Mouse (Mus musculus): ENCODE measurements around the gene Prickle2.

Gene Prickle2

DNA sequence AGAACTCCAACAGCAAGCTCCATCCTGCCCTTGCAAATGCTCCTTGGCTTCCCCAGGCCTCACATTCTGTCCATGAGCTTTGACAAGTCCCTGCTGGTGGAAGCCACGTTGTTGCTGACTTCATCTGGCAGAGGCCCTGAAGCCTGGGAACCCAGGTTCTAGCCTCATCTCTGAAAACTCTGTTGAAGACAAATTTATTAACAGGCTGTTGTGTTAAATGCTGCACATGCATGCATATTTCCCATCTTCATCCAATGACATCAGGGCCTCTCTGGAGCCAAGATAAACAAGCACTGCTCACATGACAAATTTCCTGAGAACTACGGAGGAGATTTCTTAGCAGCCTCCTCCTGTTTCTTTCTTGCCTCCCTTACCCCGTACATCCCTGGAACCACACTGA is 259.3 kb downstream of the Prickle2 start:
- DNase-seq (ENCODE audit: low read depth, low spot score): no peak

DNA sequence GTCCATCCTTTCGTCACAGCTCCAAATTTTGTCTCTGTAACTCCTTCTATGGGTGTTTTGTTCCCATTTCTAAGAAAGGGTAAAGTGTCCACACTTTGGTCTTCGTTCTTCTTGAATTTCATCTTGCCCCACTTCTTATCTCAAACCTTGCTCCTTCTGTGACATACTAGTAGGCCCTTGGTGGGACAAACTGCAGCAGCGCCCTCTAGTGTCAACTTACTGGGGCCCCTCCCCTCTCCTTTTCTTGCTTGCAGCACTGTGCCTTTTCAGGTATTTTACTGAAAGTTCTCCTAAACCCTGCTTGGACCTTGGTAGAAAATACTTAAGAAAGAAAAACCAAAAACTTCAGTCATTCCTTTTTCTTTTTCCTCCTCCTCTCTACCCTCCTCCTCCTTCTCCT is 264.8 kb downstream of the Prickle2 start:
- DNase-seq (ENCODE audit: low read depth, low spot score): no peak

DNA sequence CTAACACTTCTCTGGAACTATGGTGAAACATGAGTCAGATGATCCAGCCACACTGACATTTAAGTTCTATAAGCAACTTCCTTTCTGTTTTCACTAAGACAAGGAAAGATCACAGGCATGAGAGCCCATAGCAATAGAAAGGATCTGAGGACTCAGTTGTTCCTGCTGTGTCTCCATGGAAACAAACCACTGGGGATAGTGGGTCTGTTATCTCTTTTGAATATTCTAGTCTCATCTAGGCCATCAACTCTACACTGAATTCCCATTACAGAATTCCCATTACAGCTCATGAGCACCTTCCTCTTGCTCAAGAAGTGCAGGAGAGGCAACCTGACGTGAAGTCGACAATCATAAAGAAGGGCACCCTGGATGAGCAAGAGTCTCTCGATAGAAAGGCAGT is 265.7 kb downstream of the Prickle2 start:
- no peak for DNase-seq (ENCODE audit: low read depth, low spot score)

DNA sequence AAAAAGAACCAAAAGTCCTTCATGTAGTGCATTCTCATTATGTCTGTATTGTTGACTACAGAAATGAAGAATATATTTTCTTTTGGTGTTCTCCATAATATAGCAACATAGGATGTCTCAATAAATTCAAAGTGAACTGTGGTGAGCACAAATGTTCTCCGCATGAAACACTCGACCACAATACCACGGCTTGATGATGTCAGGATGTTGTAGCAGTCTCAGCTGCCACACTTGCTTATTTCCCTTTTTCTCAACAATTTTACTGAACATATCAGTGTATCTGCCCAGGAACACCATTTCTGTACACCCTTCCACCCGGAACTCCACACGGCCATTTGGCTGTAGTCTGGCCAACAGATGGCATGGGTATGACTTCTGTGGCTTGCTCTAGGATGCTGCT is 273.8 kb downstream of the Prickle2 start:
- no peak for DNase-seq (ENCODE audit: low read depth, low spot score)

DNA sequence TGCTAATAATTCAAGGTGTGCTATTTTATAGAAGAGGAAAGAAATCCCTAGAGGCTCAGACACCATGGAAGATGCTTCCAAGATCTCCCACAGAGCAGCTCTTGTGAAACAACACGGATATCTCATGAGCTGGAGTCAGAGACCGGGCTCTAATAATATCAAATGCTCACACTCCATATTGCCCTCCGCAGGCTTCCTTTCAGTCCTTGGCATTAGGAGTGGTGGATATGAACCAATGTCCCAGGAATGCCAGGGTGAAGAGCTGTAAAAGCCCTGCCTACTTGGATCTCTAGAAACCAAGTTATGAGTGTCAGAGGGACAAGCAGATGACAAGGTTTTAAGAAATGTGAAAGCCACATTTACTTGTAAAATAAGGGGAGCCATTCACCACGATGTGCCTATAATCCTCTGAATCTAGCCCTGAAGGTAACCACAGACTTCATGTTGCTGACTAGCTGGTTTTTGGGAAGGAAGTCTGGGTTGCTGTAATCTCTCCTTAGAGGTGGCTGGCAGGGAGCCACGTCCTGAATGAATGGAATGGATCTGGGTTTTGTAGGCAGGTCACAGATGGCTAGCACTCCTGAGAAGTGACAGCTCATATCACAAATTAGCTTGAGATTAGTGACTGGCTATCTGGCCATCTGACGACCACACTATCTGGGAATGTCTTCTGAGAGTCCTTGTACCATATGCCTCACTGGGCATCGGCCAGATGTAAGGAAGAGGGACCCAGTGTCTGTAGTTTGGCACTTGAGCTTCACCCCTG is 278.4 kb downstream of the Prickle2 start:
- DNase-seq (ENCODE audit: low read depth, low spot score): no peak

DNA sequence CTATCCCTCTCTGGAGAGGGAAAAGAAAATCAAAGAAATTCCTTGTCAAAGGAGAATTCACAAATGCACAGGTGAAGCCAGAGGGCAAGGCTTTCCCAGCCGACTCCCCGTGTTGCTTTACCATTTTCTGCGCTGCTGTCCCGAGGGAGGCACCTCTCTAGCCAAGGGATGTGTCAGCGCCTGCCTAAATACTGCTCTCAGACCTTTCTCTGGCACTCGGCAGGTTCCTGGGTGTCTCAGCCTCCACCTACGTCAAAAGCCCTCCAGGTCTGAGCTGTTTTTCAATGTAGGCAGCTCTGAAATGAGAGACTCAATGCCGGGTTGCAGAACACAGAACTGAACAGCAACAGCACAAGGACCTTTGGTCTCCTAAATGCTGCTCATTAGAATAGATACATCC is 280.1 kb downstream of the Prickle2 start:
- no peak for DNase-seq (ENCODE audit: low read depth, low spot score)

DNA sequence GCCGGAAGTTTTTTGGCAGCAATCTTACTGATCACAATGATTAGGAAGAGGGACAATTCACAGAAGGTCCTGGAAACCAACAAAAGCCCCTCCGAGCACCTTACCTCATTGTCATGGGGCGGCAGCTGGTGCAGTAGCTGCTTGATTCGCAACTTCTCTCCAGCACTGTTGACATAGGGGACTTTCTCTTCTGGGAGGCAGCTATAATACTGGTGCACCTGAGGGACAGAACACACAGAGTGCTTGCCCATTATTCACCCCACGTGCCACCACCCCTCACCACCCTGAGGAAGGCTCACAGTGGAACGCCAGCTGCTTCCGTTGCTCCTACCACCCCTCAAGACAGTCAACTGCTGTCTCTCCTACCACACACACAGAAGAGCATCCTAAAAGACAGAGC is 280.5 kb downstream of the Prickle2 start:
- DNase-seq (ENCODE audit: low read depth, low spot score): no peak

DNA sequence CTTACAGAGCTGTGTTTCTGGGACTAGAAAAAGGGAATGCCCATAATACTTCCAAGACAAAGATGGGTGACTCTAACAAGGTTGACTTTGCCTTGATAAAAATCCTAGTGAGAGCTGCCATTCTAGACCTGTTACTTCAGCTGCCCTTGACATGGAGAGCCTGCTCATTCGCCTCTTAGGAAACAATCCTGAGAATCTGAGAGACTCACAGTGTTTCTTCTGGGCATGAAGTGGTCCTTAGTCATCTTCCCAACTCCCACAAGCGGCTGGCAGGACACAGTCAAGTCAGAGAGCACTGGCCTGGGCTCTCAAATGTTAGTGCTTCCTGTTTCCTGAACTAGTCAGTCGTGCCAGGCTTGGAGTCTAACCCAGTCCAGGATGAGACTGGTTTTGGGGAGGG is 281.0 kb downstream of the Prickle2 start:
- DNase-seq (ENCODE audit: low read depth, low spot score): no peak

DNA sequence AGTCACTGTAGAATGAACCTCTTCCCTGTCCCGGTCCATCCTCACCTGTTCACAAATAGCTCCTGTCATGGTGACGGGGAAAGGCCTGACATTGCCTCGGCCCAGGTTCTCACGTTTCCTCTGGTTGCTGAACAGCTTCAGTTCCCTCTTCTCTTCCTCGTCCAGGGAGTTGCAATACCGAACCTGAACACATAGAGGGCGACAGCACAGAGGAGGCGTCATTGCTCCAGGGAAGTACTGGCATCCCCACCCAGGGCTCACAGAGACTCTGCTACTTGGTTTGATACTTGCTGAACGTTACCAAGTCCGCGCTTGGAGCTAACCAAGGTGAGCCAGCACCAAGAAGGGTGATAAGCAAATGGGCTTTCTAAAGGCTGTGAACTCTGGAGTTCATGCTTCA is 283.7 kb downstream of the Prickle2 start:
- no peak for DNase-seq (ENCODE audit: low read depth, low spot score)

DNA sequence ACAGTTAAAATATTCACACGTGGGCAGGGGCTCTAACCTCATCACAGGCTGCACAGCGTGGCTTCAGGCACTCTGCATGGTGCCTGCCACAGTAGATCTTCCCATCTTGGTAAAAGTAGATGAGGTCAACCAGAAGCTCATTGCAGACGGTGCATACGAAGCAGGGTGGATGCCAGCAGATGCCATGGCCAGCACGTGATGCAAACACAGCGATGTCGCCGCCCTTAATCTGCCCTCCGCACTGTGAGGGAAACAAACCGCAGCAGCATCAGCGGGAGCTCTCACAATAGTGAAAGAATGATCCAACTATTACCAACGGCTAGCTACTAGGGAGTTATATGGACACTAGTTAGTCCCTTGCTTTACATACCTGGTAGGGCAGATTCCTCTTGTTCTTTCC is 285.8 kb downstream of the Prickle2 start:
- DNase-seq (ENCODE audit: low read depth, low spot score): no peak

DNA sequence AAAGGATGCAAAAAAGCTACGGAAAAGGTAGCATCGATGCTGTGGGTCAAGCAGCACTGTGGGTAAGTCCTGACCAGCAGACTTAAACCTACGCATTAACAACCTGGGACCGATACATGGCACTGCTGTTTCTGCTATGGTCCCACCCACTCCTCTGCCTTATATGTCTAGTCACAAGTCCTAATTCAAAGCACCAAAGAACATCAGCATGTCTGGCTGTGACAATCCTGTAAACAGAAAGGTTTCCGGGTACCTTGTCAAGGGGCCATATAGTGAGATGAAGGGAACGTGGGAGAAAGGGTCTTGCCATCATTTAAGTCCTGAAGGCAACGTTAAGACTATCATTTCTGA is 290.6 kb downstream of the Prickle2 start:
- DNase-seq (ENCODE audit: low read depth, low spot score): no peak

DNA sequence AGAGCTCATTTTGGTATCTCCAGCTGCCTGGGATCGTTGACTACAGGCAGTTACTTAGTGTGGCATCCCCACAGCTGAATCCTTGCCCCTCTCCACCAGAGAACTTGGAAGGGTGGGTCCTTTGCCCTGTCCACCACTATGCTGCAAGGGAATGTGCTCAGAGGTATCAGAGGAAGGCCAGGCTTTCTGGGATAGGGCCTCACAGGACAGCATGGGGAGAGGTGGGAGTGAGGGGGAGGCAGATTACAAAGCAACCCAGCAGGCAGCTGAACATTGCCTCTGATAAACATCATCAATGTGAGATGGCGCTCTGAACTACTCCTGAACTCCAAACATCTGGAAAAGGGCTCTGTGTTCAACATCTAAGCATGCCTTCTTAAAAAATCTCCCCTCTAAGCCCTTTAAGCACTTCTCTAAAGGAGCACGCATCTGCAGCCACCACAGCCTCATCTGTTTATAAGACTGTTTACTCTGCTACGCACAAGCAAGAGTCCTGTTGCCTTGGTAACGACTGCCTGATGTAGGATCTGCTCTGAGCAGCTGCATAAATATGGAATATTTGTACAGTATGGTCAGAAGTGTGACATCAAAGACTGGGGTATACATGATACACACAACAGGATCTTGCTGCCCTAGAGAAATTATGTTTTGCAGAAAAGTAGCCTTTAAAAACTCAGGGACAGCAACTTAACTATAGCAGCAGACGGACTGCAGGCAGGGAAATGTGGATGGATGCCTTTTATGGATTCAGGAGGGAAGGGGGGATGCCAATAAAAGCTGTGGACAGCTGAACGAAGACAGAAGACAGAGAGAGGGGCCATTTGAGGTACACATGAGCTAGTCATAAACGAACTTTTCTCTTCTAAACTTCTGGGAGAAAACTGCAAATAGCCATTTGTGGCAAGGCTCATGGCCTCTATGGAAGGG is 291.2 kb downstream of the Prickle2 start:
- DNase-seq (ENCODE audit: low read depth, low spot score): peak; percentile 39

DNA sequence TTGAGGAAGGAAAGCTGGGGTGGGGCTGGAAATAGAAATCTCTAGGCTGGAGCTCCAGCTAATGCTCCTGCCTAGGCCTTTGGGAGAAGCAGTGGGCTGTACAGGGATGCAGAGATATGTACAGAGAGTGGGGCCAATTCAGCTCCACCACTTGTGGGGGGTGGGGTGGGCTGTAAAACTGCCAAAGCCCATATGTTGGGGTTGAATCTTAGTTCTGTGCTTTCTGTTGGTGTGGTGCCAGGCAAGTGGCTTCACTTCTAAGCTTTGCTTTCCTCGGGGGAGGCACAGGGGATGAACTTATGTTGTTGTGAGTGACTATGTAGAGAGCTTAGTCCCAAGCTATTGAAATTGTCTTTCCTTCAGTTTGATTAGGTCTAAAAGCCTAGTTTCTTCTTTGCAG is 292.0 kb downstream of the Prickle2 start:
- DNase-seq (ENCODE audit: low read depth, low spot score): no peak

DNA sequence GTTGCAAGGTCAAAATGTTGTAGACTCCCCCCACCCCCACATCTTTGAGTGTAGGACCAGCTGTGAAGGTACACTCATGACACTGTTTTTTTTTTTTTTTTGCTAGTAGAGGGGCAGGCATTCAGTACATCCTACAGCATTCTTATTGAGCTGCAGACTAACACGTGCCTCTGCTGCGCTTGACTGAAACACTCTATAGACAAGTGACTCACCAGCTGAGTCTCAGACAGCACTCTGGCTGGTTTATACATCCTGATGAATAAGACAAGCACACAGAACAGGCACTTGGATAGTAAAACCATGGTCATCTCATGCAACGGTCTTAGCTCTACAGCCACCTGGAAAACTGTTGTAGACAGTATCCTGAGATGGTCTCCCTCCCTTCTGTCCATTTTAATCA is 296.2 kb downstream of the Prickle2 start:
- no peak for DNase-seq (ENCODE audit: low read depth, low spot score)

DNA sequence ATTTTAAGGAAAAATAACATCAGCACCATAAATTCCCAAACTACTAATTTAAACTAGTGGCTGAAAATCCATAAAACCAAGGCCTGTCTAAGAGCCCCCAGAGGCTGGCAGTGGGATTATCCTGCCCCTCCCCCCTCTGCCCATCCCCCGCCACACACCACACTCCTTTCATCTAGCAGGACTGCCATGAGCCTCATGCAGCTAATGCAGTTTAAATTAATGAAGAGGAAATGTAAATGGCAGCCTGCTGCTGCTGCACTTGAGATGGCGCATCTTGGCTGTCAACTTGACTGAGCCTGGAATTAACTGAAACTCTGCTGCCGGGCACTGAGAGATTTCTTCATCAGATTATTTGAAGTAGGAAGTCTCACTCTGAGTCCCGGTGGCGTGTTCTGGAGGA is 298.7 kb downstream of the Prickle2 start:
- no peak for DNase-seq (ENCODE audit: low read depth, low spot score)

DNA sequence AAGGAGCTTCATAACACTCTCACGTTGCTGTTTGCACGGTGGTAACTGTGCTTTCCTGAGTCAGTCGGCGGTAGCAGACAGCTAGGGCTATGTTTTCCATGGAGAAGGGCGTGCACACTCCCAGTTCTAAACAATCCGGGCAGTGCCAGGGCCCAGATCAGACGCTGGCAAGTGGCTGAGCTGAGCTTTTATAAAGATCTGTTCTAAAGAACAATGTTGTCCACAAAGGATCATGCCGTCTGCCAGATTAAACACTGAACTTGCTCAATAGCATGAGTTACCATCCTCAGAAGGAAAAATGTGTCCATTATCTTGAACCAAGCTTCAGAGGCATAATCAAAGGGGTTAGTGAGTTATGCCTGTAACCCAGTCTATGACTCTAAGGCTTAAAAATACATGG is 300.4 kb downstream of the Prickle2 start:
- DNase-seq (ENCODE audit: low read depth, low spot score): no peak

DNA sequence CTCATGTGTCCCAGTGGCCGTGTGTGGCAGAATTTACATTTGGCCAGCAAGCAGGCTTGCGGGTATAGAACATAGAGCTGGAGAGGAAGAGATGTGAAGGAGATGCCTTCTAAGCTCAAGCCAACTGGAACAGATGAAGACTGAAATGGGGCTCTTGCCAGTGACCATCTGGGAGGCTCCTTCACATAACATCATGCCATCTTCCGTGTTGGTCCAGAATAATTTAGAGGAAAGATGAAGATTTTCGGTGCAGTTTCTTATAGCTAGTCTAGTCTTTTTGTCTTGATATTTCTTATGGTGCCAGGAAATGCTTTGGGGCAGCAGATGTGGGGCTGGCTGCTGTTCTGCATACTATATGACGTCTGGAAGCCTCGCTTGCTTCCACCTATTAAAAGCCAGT is 308.1 kb downstream of the Prickle2 start:
- no peak for DNase-seq (ENCODE audit: low read depth, low spot score)

DNA sequence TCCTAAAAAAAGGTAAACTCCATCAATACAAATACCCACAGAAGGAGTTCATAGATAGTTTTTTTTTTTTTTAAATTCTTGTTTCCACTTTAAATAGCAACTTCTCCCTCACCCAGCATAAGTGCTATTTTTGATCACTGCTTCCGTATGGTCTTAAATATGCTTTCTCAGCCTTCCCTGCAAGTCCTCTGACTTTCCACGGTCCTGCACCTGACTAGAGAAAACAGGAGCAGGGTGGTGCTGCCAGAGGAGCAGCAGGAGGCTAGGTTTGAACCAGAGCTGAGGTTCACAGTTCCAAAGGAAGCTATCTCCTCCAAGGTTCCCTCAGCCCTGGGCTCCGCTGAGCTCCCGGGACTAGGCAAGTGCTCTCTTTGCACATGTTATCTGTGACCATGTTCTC is 310.4 kb downstream of the Prickle2 start:
- no peak for DNase-seq (ENCODE audit: low read depth, low spot score)

DNA sequence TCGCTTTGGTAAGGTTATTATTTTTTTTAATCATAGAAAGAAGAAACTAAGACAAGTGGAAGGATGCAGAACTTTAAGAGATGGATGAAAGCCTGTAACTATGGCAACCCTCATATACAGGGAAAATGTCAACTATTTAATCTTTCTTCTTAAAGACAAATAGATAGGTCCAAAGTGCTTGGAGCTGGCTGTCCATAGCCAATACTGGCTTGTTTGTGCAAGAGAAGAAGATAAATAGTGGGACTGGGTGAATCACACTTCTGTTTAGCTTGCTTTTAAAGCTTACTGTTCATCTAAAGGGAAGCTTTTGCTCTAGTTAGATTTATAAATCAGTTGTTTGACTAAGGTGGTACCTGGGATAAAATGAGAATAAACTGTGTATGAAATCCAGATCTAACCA is 310.8 kb downstream of the Prickle2 start:
- no peak for DNase-seq (ENCODE audit: low read depth, low spot score)

DNA sequence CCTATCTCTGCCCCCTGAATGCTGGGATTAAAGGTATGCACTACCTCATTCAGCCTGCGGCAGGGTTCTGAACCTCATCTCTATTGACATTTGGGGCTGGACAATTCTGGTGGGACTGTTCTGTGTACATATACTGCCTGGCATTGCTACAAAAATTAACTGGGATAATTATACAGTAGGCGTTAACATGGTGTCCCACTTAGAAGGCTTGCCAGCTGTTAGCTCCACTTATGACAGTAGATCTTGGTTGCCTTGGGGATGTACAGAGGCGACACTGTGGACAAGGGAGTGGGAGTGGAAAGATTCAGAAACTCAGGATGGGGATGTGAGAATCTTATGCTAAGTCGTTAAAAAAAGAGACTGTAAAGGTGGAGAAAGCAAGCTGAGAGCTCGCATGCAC is 311.3 kb downstream of the Prickle2 start:
- DNase-seq (ENCODE audit: low read depth, low spot score): no peak

DNA sequence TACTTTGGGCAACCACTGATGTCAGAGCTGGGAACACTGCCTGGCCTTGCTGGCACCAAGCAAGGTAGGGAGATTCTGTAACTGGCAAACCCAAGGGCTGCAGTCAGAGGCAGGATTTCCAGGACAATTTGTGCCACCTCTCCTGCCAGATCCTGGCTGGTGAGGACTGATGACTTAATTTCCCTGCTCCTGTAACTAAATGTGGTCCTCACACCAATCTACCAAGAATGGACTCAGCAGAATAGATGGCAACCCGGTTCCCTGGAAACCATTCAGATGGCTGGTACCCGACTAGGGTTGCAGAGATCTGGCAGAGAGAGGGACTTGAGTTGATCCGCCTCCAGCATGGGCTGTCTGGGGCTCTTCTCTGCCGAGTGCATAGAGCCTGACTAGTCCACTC is 315.6 kb downstream of the Prickle2 start:
- DNase-seq (ENCODE audit: low read depth, low spot score): no peak

DNA sequence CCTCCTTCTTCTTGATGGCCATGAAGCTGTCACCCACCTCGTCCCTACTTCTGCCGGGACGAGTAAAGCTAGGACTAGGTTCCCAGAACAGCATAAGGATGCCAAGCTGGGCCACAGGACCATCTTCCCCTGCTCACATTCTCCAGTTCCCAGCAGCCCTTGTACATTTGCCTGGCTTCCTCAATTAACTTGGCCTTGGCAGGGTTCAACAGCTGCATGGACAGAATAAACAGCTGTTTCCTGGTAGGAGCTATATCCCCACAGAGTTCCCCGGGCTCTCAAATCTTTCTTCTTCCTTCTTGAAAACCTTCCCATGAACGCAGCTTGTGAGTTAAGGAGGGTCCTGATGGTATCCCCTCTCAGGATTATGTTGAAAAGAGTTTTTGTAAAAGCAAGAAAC is 317.3 kb downstream of the Prickle2 start:
- DNase-seq (ENCODE audit: low read depth, low spot score): no peak

DNA sequence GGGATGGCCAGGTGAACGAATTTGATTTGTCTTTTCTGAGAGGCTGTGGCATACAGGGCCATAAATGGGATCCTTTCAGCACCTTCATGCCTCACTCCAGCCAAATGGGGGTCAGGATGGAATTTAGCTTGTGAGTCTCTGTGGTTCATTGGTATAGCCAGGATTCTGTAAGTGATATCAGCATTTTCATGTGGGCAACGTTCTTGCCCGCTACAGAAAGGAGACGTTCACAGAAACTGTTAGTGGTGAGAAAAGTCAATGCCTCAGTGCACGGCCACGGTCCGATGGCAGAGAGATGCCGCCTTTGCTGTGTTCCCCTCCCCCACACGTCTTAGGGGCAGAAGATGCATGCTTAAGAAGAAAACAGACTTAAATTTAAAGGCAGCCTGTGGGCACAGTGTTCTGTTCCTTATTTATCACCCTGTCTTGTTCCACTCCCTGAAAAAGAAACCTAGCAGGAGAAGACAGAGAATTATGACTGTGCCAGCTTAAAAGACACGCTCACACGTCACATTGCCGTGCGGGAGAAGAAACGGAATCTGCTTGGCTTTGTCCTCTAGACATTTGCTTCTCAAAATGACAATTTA is 322.7 kb downstream of the Prickle2 start:
- no peak for DNase-seq (ENCODE audit: low read depth, low spot score)
